Mouse (Mus musculus): Measurements from ENCODE around the gene Baiap2l1.

GRCm38 (mm10) chr5:144255632-144256540, 102.0 kb downstream of the Baiap2l1 start:
- TF ChIP-seq POLR2A (IDR thresholded peaks at IDR 0.05; ENCODE audit: control insufficient read depth, low read depth, low read length), result 0 out of 2 replicates have a peak, but pooled peaks have one; percentile 11
- no peak for TF ChIP-seq CTCF (IDR thresholded peaks at IDR 0.05; ENCODE audit: control insufficient read depth, insufficient read depth, insufficient replicate concordance, low read depth, low read length)
